Mouse (Mus musculus) gastrocnemius, postnatal 36 days (tissue): Measurements from ENCODE around the gene Glyat. TPM values are rescaled to one million over a fixed set of nuclear protein-coding genes. Genes with fewer than 3 reads are reported as not detected.
"Not testable (repeated sequence)": the region's sequence is repeated elsewhere in the genome, so short reads cannot be mapped to it uniquely, and the experiment has no call there.

ENCODE experiments used
- DNase-seq, 2 experiments: peaks; one replicate each; pipeline ENCODE4 v3.0.0; 2022
- intact Hi-C: fragments of 180-260 bp; cut with DNase I; formaldehyde crosslinking; loops from one replicate; pipeline ENCODE4 v1.15.1; 2025
- long read RNA-seq, 2 experiments: library from polyadenylated mRNA; stranded (forward); transcript quantifications; one replicate each; pipeline ENCODE4 v2.0.0; 2021
- total RNA-seq, 2 experiments: library from RNA; stranded (reverse); gene quantifications; 2 replicates each; pipeline ENCODE4 v1.2.3; 2021

The Glyat gene
- total RNA-seq, result not detected
- long read RNA-seq, experiment 1, result 0 reads
- long read RNA-seq, experiment 2, result 0 reads

GRCm38 (mm10) chr19:12633176-12633575, at the start of gene Glyat:
Gene Glyat (plus strand): TSS chr19:12633308.
- no peak for DNase-seq
- intact Hi-C loops, result no loop called here

GRCm38 (mm10) chr19:12585310-12585709, 47.8 kb upstream of the Glyat start:
- intact Hi-C loops, result loop anchor here (5.0 kb wide), 1 partner anchor 38 kb away; the partner anchor contains the start of gene Fam111a
- DNase-seq, result no peak

- intact Hi-C loops, result loop anchor here (2.0 to 10.0 kb wide), 3 partner anchors 73 to 203 kb away; partner anchors contain the start of genes Lpxn and Zfp91
- peak; percentile 30 to 45 for DNase-seq
Measured at GRCm38 (mm10) chr19:12591908-12592307, 41.2 kb upstream of the Glyat start.

- DNase-seq, result no peak
- intact Hi-C loops, result loop anchor here (5.0 to 10.0 kb wide), 3 partner anchors 133 to 200 kb away; partner anchors contain the start of genes Lpxn, Mpeg1 and Zfp91
Measured at GRCm38 (mm10) chr19:12595135-12595529, 38.0 kb upstream of the Glyat start.

- intact Hi-C loops, result loop anchor here (5.0 to 10.0 kb wide), 3 partner anchors 133 to 199 kb away; partner anchors contain the start of genes Lpxn, Mpeg1 and Zfp91
- DNase-seq, result peak; percentile 18 to 31
Measured at GRCm38 (mm10) chr19:12595530-12596289, 37.4 kb upstream of the Glyat start.

GRCm38 (mm10) chr19:12596290-12597072, 36.6 kb upstream of the Glyat start:
- intact Hi-C loops, result loop anchor here (5.0 to 10.0 kb wide), 3 partner anchors 134 to 198 kb away; partner anchors contain the start of genes Lpxn, Mpeg1 and Zfp91
- DNase-seq, result no peak

GRCm38 (mm10) chr19:12597073-12597405, 36.1 kb upstream of the Glyat start:
- no peak for DNase-seq
- intact Hi-C loops, result loop anchor here (5.0 to 10.0 kb wide), 3 partner anchors 135 to 198 kb away; partner anchors contain the start of genes Lpxn, Mpeg1 and Zfp91

- DNase-seq, result no peak
- intact Hi-C loops, result loop anchor here (5.0 to 10.0 kb wide), 3 partner anchors 136 to 196 kb away; partner anchors contain the start of genes Lpxn, Mpeg1 and Zfp91
Measured at GRCm38 (mm10) chr19:12598674-12599073, 34.4 kb upstream of the Glyat start.

GRCm38 (mm10) chr19:12599674-12600073, 33.4 kb upstream of the Glyat start, which contains the start of gene Gm4952:
Gene Gm4952 (plus strand): TSS chr19:12599974.
- no peak for DNase-seq
- intact Hi-C loops, result loop anchor here (5.0 to 10.0 kb wide), 3 partner anchors 137 to 195 kb away; partner anchors contain the start of genes Lpxn, Mpeg1 and Zfp91

GRCm38 (mm10) chr19:12600684-12601480, 32.2 kb upstream of the Glyat start:
- DNase-seq, result no peak
- intact Hi-C loops, result no loop called here

- intact Hi-C loops, result no loop called here
- no peak for DNase-seq
Measured at GRCm38 (mm10) chr19:12608336-12608735, 24.8 kb upstream of the Glyat start.

GRCm38 (mm10) chr19:12613646-12614045, 19.5 kb upstream of the Glyat start:
- intact Hi-C loops, result no loop called here
- DNase-seq, result no peak

- intact Hi-C loops, result no loop called here
- DNase-seq, result no peak
Measured at GRCm38 (mm10) chr19:12634259-12634658, 1.2 kb downstream of the Glyat start.

GRCm38 (mm10) chr19:12634963-12635362, 1.9 kb downstream of the Glyat start:
- intact Hi-C loops, result no loop called here
- DNase-seq, result no peak

GRCm38 (mm10) chr19:12636863-12637262, 3.8 kb downstream of the Glyat start:
- DNase-seq, result no peak
- intact Hi-C loops, result no loop called here

- no peak for DNase-seq
- intact Hi-C loops, result no loop called here
Measured at GRCm38 (mm10) chr19:12638049-12638448, 4.9 kb downstream of the Glyat start.

GRCm38 (mm10) chr19:12649511-12649910, 16.4 kb downstream of the Glyat start:
- no peak for DNase-seq
- intact Hi-C loops, result no loop called here

GRCm38 (mm10) chr19:12666156-12666555, 33.0 kb downstream of the Glyat start:
- intact Hi-C loops, result no loop called here
- no peak for DNase-seq

- DNase-seq, intact Hi-C loops: not testable (repeated sequence)
Measured at GRCm38 (mm10) chr19:12668601-12669000, 35.5 kb downstream of the Glyat start.

- no peak for DNase-seq
- intact Hi-C loops, result no loop called here
Measured at GRCm38 (mm10) chr19:12670139-12670538, 37.0 kb downstream of the Glyat start, which contains the start of gene Olfr1442. Gene Olfr1442 (plus strand): TSS chr19:12670439.
